Mouse (Mus musculus): ENCODE measurements around the gene Ak9. TPM values are rescaled to one million over a fixed set of nuclear protein-coding genes. Genes with fewer than 3 reads are reported as not detected.

Ak9 gene
- polyA plus RNA-seq, 1 experiment: not detected

DNA sequence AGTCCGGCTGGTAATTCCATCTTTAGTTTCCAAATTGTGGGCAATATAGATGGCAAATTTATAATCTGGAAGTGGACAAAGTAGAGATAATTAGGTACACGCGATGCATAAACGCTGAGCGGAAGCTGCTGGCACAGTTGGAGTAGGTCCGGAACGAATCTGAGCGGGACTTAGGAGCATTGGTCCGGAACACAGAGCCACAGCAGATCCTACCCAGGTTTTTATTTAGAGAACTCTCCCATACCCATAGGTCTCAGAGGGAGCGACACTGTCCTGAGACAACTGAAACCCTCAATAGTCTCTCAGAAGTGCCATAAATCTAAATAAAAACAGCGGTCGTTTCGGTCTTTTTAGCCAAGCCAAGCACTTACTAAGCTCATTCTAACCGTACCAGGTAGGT, 145.9 kb downstream of the Ak9 start:
- TF ChIP-seq CTCF (IDR thresholded peaks at IDR 0.05; ENCODE audit: borderline replicate concordance, insufficient read depth, low read length): no peak
- Histone ChIP-seq H3K4me1 (ENCODE audit: control insufficient read depth, insufficient read depth, low read length) (0 out of 2 replicates have a peak, but pooled peaks cover 2% of the 10 kb centered on the region), H3K4me3 (ENCODE audit: insufficient read depth, low read length) (peak overlapping the region; percentile 63), H3K27ac (ENCODE audit: insufficient read depth, low read length) (peak overlapping the region; percentile 74)

- peak; percentile 91 for TF ChIP-seq POLR2A (IDR thresholded peaks at IDR 0.05; ENCODE audit: low read depth, low read length)
- no peak for TF ChIP-seq CTCF (IDR thresholded peaks at IDR 0.05; ENCODE audit: borderline replicate concordance, insufficient read depth, low read length)
- H3K4me1 ChIP-seq (ENCODE audit: control insufficient read depth, insufficient read depth, low read length): 0 out of 2 replicates have a peak, but pooled peaks cover 2% of the 10 kb centered on the region
- peak within 1 kb of the TSS; percentile 74 for H3K27ac ChIP-seq (ENCODE audit: insufficient read depth, low read length)
- peak within 1 kb of the TSS; percentile 89 for H3K4me3 ChIP-seq (ENCODE audit: insufficient read depth, low read length)
Observed at GRCm38 (mm10) chr10:41450137-41450670, 146.4 kb downstream of the Ak9 start, which contains the start of gene Zbtb24. TSS of gene Zbtb24 (plus strand) at chr10:41450383.

DNA sequence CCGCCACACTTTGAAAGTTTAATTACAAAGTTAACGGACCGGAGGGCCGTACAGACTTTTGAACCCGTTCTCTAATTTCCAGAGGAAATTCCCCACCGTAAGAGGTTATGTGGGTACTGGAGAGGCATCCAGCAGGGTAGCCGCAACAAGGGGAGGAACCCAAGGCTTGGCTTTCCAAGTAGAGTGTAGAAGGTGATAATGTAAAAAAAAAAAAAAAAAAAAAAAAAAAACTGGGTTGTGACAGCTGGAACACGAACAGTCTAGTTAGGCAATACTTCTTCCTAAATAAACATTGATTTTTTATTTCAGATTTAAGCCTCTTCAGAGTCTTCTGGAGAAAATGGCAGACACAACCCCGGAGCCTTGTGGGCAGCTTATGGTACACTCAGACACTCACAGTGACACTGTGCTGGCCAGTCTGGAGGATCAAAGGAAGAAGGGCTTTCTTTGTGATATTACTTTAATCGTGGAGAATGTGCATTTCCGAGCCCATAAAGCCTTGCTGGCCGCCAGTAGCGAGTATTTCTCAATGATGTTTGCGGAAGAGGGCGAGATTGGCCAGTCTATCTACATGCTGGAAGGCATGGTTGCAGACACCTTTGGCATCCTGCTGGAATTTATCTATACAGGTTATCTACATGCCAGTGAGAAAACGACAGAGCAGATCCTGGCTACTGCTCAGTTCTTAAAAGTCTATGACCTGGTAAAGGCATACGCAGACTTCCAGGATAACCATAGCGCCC, 147.2 kb downstream of the Ak9 start:
- H3K4me3 ChIP-seq (ENCODE audit: insufficient read depth, low read length): peak overlapping the region; percentile 89
- H3K4me1 ChIP-seq (ENCODE audit: control insufficient read depth, insufficient read depth, low read length): 0 out of 2 replicates have a peak, but pooled peaks cover 2% of the 10 kb centered on the region
- peak overlapping the region; percentile 8; the same call in 1 of the 2 replicates for H3K27ac ChIP-seq (ENCODE audit: insufficient read depth, low read length)
- TF ChIP-seq POLR2A (IDR thresholded peaks at IDR 0.05; ENCODE audit: low read depth, low read length) (no peak), CTCF (IDR thresholded peaks at IDR 0.05; ENCODE audit: borderline replicate concordance, insufficient read depth, low read length) (no peak)

GRCm38 (mm10) chr10:41451656-41452055, 147.9 kb downstream of the Ak9 start:
- Histone ChIP-seq H3K4me1 (ENCODE audit: control insufficient read depth, insufficient read depth, low read length) (0 out of 2 replicates have a peak, but pooled peaks cover 2% of the 10 kb centered on the region), H3K27ac (ENCODE audit: insufficient read depth, low read length) (no peak overlapping the region), H3K4me3 (ENCODE audit: insufficient read depth, low read length) (no peak overlapping the region)
- no peak for TF ChIP-seq CTCF (IDR thresholded peaks at IDR 0.05; ENCODE audit: borderline replicate concordance, insufficient read depth, low read length)

DNA sequence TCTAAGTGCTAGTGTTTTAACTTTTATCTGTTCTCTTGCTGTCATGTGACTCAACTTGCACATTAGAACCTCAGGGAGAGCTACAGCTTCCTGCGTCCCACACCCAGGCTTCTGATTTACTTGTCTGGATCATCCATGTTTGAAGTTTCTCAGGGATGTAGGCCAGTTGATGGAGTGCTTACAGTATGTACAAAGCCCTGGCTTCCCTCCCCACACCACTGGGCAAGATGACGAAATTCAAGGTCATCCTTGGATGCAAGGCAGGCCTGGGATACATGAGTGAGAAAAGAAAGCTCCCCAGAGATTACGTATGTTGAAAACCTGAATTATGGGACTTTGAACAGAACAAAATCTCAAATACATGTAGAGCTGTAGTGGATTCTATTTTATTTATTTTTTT, 149.0 kb downstream of the Ak9 start:
- Histone ChIP-seq H3K4me1 (ENCODE audit: control insufficient read depth, insufficient read depth, low read length) (0 out of 2 replicates have a peak, but pooled peaks cover 2% of the 10 kb centered on the region), H3K4me3 (ENCODE audit: insufficient read depth, low read length) (no peak overlapping the region), H3K27ac (ENCODE audit: insufficient read depth, low read length) (no peak overlapping the region)
- no peak for TF ChIP-seq CTCF (IDR thresholded peaks at IDR 0.05; ENCODE audit: borderline replicate concordance, insufficient read depth, low read length)
- TF ChIP-seq POLR2A (IDR thresholded peaks at IDR 0.05; ENCODE audit: low read depth, low read length): no peak

DNA sequence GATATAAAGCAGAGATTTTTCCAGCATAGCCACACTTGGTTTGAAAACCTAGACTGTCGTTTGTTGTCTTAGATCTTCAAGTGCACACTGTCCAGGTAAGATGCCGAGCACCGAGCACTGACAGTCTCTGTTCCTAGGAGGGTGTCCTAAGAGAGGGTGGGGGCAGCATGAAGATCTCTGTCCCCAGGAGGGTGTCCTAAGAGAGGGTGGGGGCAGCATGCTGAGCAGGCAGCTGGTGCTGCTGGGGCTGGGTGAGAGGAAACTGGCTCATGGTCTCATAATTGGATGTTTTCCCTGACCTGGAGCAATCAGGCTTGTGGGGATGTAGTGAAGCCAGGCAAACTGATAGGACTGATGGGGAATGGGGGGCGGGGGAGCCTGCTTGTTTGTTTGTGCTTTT, 156.2 kb downstream of the Ak9 start:
- no peak for TF ChIP-seq POLR2A (IDR thresholded peaks at IDR 0.05; ENCODE audit: low read depth, low read length)
- no peak for TF ChIP-seq CTCF (IDR thresholded peaks at IDR 0.05; ENCODE audit: borderline replicate concordance, insufficient read depth, low read length)
- no peaks in the 10 kb centered on the region for H3K4me1 ChIP-seq (ENCODE audit: control insufficient read depth, insufficient read depth, low read length)
- no peak overlapping the region for H3K4me3 ChIP-seq (ENCODE audit: insufficient read depth, low read length)
- no peak overlapping the region for H3K27ac ChIP-seq (ENCODE audit: insufficient read depth, low read length)

DNA sequence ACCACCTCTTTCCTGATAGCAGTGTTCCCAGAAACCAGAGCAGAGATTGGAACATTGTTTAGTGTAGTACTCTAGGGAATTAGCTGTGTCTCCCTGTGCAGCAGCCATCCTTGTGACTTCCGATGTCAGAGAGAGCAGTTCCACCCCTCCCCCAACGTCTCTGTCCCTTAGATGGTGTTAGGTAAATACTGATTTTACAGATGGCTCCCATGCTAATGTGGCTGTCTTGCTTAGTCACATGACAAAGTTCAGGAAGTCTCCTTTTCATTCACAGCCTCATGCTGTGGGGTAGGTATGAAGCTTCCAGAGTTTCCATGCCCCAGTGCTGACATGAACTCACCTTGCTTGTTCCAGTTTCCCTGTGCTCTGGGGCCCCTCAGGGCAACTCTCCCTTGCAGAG, 156.7 kb downstream of the Ak9 start:
- TF ChIP-seq POLR2A (IDR thresholded peaks at IDR 0.05; ENCODE audit: low read depth, low read length) (no peak), CTCF (IDR thresholded peaks at IDR 0.05; ENCODE audit: borderline replicate concordance, insufficient read depth, low read length) (no peak)
- H3K4me3 ChIP-seq (ENCODE audit: insufficient read depth, low read length): no peak overlapping the region
- H3K27ac ChIP-seq (ENCODE audit: insufficient read depth, low read length): no peak overlapping the region
- H3K4me1 ChIP-seq (ENCODE audit: control insufficient read depth, insufficient read depth, low read length): no peaks in the 10 kb centered on the region

- H3K27ac ChIP-seq (ENCODE audit: insufficient read depth, low read length): no peak overlapping the region
- no peak for TF ChIP-seq POLR2A (IDR thresholded peaks at IDR 0.05; ENCODE audit: low read depth, low read length)
- TF ChIP-seq CTCF (IDR thresholded peaks at IDR 0.05; ENCODE audit: borderline replicate concordance, insufficient read depth, low read length): no peak
- no peak overlapping the region for H3K4me3 ChIP-seq (ENCODE audit: insufficient read depth, low read length)
- H3K4me1 ChIP-seq (ENCODE audit: control insufficient read depth, insufficient read depth, low read length): no peaks in the 10 kb centered on the region
Observed at GRCm38 (mm10) chr10:41461057-41461722, 157.4 kb downstream of the Ak9 start.

DNA sequence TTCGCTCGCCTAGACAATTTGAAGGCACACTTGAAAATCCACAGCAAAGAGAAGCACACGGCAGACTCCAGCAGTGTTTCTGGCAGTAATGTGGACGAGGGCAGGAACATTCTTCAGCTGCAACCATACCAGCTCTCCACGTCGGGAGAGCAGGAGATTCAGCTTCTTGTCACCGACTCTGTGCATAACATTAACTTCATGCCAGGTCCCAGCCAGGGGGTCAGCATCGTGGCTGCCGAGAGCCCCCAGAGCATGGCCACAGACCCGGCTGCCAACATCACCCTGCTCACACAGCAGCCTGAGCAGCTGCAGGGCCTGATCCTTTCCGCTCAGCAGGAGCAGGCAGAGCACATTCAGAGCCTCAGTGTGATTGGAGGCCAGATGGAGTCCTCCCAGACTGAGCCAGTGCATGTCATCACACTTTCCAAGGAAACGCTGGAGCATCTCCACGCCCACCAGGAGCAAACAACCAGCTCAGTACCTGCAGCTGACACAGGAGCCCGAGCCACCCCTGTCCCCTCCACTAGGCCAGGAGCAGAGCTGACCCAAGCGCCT, 160.7 kb downstream of the Ak9 start:
- no peak for TF ChIP-seq POLR2A (IDR thresholded peaks at IDR 0.05; ENCODE audit: low read depth, low read length)
- no peak for TF ChIP-seq CTCF (IDR thresholded peaks at IDR 0.05; ENCODE audit: borderline replicate concordance, insufficient read depth, low read length)
- H3K4me3 ChIP-seq (ENCODE audit: insufficient read depth, low read length): no peak overlapping the region
- no peaks in the 10 kb centered on the region for H3K4me1 ChIP-seq (ENCODE audit: control insufficient read depth, insufficient read depth, low read length)
- H3K27ac ChIP-seq (ENCODE audit: insufficient read depth, low read length): no peak overlapping the region
